Mouse (Mus musculus): ENCODE data around the gene Timp3. TPM values are rescaled to one million over a fixed set of nuclear protein-coding genes. Genes with fewer than 3 reads are reported as not detected.

The Timp3 gene
- polyA plus RNA-seq, 1 experiment from 2014 or later = 21.1 TPM

DNA sequence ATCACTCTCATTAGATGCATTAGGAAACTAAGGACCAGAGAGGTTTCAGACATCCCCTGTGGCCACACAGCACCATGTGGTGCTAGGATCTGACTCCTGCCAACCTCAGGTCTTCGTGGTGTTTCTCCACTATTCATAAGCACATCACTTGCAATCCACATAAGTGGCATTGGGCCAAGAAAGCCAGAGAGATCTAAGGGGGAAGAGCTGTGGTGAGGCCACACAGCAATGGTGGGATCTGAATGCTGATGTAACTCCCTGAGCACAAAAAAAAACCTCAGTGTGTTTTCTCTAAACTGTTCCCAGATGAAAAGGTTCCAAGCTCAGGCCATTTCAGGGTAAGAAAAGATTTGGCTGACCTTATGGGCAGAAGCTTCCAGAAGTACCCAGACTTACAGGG lies 36.3 kb downstream of the Timp3 start:
- no peak for DNase-seq (ENCODE audit: low spot score)
- no peaks in the 10 kb centered on the region; the same call in 1 of the 2 replicates for H3K4me1 ChIP-seq (replicated peaks; ENCODE audit: control insufficient read depth, insufficient read depth, low read length)
- no peak overlapping the region for H3K4me2 ChIP-seq (ENCODE audit: low read depth, low read length, severe bottlenecking)
- H3K4me3 ChIP-seq (ENCODE audit: low read depth, low read length) = no peak overlapping the region
- 73% methylated on average over 1 of the region's 1 CpGs for WGBS
- no peaks in the 10 kb centered on the region for H3K36me3 ChIP-seq (ENCODE audit: control insufficient read depth, insufficient read depth, low read length)
- no peak for ATAC-seq (replicated peaks; ENCODE audit: low FRiP score)
- H3K9ac ChIP-seq (ENCODE audit: low read length) = no peak overlapping the region
- no peaks in the 10 kb centered on the region for H3K27me3 ChIP-seq (ENCODE audit: control insufficient read depth, insufficient read depth, low read length)
- no peak overlapping the region for H3K27ac ChIP-seq (ENCODE audit: low read depth, low read length)
- no peaks in the 10 kb centered on the region for H3K9me3 ChIP-seq (ENCODE audit: control insufficient read depth, low read length)

DNA sequence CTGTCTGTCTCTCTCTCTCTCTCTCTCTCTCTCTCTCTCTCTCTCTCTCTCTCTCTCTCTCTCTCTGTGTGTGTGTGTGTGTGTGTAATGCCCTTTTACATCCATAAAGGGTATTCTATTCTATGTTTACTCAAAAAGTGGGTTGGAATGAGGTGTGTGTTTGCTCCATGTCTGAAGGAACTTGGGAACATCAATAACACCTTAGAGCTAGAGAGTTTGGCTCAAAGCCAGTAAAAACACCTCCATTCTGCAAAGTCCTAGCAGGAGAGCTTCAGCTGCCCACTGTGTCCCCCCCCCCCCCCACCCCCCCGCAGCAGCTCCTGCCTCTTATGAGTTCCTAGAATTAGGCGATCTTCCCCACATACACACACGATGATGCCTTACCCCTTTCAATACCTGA lies 37.1 kb downstream of the Timp3 start:
- H3K36me3 ChIP-seq (ENCODE audit: control insufficient read depth, insufficient read depth, low read length) = no peaks in the 10 kb centered on the region
- no peak for DNase-seq (ENCODE audit: low spot score)
- 32% methylated on average over 2 of the region's 3 CpGs for WGBS

DNA sequence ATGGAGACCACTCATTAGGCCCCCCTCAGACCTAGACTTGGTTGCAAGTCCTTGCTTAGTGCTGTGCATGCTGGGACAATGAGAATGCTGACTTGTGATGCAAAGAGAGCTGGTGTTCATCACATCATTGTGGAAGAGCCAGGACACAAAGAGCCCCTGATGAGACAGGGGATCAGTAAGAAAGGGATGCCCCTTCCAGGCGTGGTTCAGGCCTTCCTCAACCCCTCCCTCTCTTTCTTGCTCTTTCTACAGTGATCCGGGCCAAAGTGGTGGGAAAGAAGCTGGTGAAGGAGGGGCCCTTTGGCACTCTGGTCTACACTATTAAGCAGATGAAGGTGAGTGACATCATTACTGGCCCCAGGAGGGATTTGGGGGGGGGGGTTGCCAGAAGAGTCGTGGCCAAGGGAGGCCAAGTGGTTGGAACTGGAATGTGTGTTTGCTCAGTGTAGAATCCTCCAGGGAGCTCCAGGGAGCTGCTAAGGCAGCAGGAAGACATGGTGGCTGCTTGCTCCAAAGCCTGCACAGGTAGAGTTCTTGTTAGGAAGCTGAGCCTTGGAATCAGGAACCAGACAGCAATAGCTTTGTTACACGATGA lies 38.0 kb downstream of the Timp3 start:
- ATAC-seq (replicated peaks; ENCODE audit: low FRiP score) (no peak), DNase-seq (ENCODE audit: low spot score) (no peak)
- Histone ChIP-seq H3K27me3 (ENCODE audit: control insufficient read depth, insufficient read depth, low read length) (no peaks in the 10 kb centered on the region), H3K36me3 (ENCODE audit: control insufficient read depth, insufficient read depth, low read length) (no peaks in the 10 kb centered on the region), H3K4me1 (replicated peaks; ENCODE audit: control insufficient read depth, insufficient read depth, low read length) (0 out of 2 replicates have a peak, but pooled peaks cover 2% of the 10 kb centered on the region), H3K27ac (ENCODE audit: low read depth, low read length) (no peak overlapping the region), H3K9ac (ENCODE audit: low read length) (no peak overlapping the region), H3K4me3 (ENCODE audit: low read depth, low read length) (no peak overlapping the region), H3K9me3 (ENCODE audit: control insufficient read depth, low read length) (no peaks in the 10 kb centered on the region), H3K4me2 (ENCODE audit: low read depth, low read length, severe bottlenecking) (no peak overlapping the region)
- WGBS = 52% methylated on average over 4 of the region's 4 CpGs

More for the DNA sequence above, 37.1 kb downstream of the Timp3 start:
- H3K27me3 ChIP-seq (ENCODE audit: control insufficient read depth, insufficient read depth, low read length) = no peaks in the 10 kb centered on the region
- H3K4me1 ChIP-seq (replicated peaks; ENCODE audit: control insufficient read depth, insufficient read depth, low read length) = no peaks in the 10 kb centered on the region; the same call in 1 of the 2 replicates
- no peak for ATAC-seq (replicated peaks; ENCODE audit: low FRiP score)
- no peaks in the 10 kb centered on the region for H3K9me3 ChIP-seq (ENCODE audit: control insufficient read depth, low read length)
- no peak overlapping the region for H3K4me2 ChIP-seq (ENCODE audit: low read depth, low read length, severe bottlenecking)
- H3K27ac ChIP-seq (ENCODE audit: low read depth, low read length) = no peak overlapping the region
- no peak overlapping the region for H3K4me3 ChIP-seq (ENCODE audit: low read depth, low read length)
- no peak overlapping the region for H3K9ac ChIP-seq (ENCODE audit: low read length)

DNA sequence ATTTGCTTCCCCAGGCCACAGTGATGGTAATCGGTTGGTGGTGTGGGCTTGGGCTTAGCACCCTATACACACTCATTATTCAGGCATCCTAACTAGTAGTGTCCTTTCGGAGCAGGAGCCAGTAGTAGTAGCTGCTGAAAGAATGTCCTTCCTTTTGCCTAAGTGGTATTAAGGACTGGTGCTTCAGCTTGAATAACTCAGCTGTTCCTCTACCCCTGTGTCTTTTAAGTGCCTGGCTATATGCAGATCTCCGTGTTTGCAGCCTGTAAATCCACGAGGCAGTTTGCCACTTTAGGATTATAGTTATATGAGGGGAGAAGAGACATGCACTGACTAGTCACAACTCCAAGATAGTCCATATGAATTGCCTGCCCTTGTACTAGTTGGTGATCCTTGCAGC lies 38.9 kb downstream of the Timp3 start:
- Histone ChIP-seq H3K36me3 (ENCODE audit: control insufficient read depth, insufficient read depth, low read length) (no peaks in the 10 kb centered on the region), H3K9me3 (ENCODE audit: control insufficient read depth, low read length) (no peaks in the 10 kb centered on the region), H3K9ac (ENCODE audit: low read length) (no peak overlapping the region), H3K4me2 (ENCODE audit: low read depth, low read length, severe bottlenecking) (no peak overlapping the region), H3K27me3 (ENCODE audit: control insufficient read depth, insufficient read depth, low read length) (no peaks in the 10 kb centered on the region), H3K27ac (ENCODE audit: low read depth, low read length) (no peak overlapping the region), H3K4me3 (ENCODE audit: low read depth, low read length) (no peak overlapping the region), H3K4me1 (replicated peaks; ENCODE audit: control insufficient read depth, insufficient read depth, low read length) (0 out of 2 replicates have a peak, but pooled peaks cover 2% of the 10 kb centered on the region)
- no peak for DNase-seq (ENCODE audit: low spot score)
- WGBS = 81% methylated on average over 4 of the region's 4 CpGs
- no peak for ATAC-seq (replicated peaks; ENCODE audit: low FRiP score)

DNA sequence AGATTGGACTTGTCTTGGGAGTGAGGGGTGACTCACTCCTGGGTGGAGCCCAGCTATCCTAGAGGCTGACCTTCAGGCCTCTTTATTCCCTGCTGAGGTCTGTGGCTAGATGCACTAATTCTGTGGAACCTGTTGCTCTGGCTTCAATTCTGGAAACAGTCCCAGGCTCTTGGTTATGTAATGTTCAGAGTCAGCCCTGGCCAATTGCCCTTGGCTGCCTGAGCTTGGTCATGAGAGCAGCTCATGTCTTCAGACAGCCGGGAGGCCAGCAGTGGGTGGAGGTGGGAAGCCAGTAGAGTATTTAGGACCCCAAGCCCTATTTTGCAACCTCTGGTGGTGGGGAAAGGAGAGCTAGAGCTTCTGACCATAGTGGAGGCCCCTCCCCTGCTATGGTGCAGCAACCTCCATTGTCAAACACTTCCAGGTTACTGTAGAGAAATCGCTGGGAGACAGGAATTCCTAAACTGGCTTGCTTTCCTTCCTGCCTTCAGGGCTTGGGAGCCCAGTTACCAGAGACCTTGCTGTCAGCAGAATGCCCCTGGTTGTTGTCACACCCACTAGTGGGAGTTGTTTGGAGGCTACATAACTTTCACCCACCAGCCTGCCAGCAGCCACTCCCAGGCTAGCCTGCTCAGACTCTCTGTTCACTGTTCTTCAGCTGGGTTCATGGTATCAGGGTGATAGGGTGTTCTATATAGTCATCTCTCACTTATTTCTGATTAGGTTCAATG lies 39.6 kb downstream of the Timp3 start:
- no peak overlapping the region for H3K9ac ChIP-seq (ENCODE audit: low read length)
- 79% methylated on average over 2 of the region's 2 CpGs for WGBS
- H3K4me1 ChIP-seq (replicated peaks; ENCODE audit: control insufficient read depth, insufficient read depth, low read length) = 0 out of 2 replicates have a peak, but pooled peaks cover 2% of the 10 kb centered on the region
- no peak overlapping the region for H3K4me2 ChIP-seq (ENCODE audit: low read depth, low read length, severe bottlenecking)
- DNase-seq (ENCODE audit: low spot score) (no peak), ATAC-seq (replicated peaks; ENCODE audit: low FRiP score) (no peak)
- H3K9me3 ChIP-seq (ENCODE audit: control insufficient read depth, low read length) = no peaks in the 10 kb centered on the region
- H3K27me3 ChIP-seq (ENCODE audit: control insufficient read depth, insufficient read depth, low read length) = no peaks in the 10 kb centered on the region
- H3K27ac ChIP-seq (ENCODE audit: low read depth, low read length) = no peak overlapping the region
- H3K36me3 ChIP-seq (ENCODE audit: control insufficient read depth, insufficient read depth, low read length) = no peaks in the 10 kb centered on the region
- no peak overlapping the region for H3K4me3 ChIP-seq (ENCODE audit: low read depth, low read length)

DNA sequence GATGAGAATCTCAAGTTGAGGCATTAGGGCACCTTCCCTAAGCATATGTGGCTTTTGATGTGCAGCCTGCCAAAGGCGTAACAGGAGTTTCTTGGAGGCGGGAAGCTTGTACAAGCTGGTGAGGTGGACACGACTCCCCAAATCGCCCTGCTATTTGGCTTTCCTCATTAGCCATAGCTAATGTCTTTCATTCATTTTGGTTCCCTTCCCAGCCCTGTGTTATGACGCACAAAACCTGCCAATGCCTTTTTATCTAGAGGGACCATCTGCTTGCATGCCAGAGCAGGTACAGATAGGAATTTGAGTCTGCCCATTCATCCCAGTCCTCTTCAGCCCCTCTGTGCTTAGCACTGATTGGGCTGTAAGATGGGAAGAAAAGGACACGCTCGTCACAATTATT lies 40.2 kb downstream of the Timp3 start:
- Histone ChIP-seq H3K27me3 (ENCODE audit: control insufficient read depth, insufficient read depth, low read length) (no peaks in the 10 kb centered on the region), H3K9me3 (ENCODE audit: control insufficient read depth, low read length) (no peaks in the 10 kb centered on the region), H3K27ac (ENCODE audit: low read depth, low read length) (no peak overlapping the region), H3K4me2 (ENCODE audit: low read depth, low read length, severe bottlenecking) (no peak overlapping the region), H3K4me3 (ENCODE audit: low read depth, low read length) (no peak overlapping the region), H3K9ac (ENCODE audit: low read length) (no peak overlapping the region), H3K4me1 (replicated peaks; ENCODE audit: control insufficient read depth, insufficient read depth, low read length) (0 out of 2 replicates have a peak, but pooled peaks cover 2% of the 10 kb centered on the region), H3K36me3 (ENCODE audit: control insufficient read depth, insufficient read depth, low read length) (no peaks in the 10 kb centered on the region)
- ATAC-seq (replicated peaks; ENCODE audit: low FRiP score) = no peak
- 85% methylated on average over 7 of the region's 7 CpGs for WGBS
- no peak for DNase-seq (ENCODE audit: low spot score)

DNA sequence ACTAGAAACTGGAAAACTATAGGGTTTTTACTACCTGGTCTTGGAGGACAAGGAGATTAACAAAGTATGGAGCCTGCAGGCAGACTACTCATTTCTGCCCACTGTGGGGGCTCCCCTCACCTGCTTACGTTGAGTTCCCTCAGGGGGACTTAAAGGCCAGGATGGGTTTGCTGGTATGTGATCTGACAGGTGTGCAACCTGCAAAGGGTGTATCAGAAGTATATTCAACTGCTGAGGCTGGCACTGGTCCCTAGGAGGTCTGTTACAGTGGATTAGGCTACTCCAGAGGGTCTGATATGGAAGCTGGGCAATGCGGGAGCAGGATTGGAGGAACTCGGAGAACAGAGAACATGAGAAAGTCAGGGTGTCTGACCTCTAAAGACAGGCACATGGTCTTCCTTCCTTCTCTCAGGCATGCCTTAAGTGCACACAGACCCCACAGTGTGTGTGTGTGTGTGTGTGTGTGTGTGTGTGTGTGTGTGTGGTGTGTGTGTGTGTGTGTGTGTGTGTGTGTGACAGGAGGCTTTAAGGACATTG lies 40.9 kb downstream of the Timp3 start:
- Histone ChIP-seq H3K27ac (ENCODE audit: low read depth, low read length) (no peak overlapping the region), H3K4me1 (replicated peaks; ENCODE audit: control insufficient read depth, insufficient read depth, low read length) (0 out of 2 replicates have a peak, but pooled peaks cover 2% of the 10 kb centered on the region), H3K27me3 (ENCODE audit: control insufficient read depth, insufficient read depth, low read length) (no peaks in the 10 kb centered on the region), H3K36me3 (ENCODE audit: control insufficient read depth, insufficient read depth, low read length) (no peaks in the 10 kb centered on the region), H3K4me3 (ENCODE audit: low read depth, low read length) (no peak overlapping the region), H3K4me2 (ENCODE audit: low read depth, low read length, severe bottlenecking) (no peak overlapping the region), H3K9ac (ENCODE audit: low read length) (no peak overlapping the region), H3K9me3 (ENCODE audit: control insufficient read depth, low read length) (no peaks in the 10 kb centered on the region)
- DNase-seq (ENCODE audit: low spot score) = no peak
- ATAC-seq (replicated peaks; ENCODE audit: low FRiP score) = no peak
- WGBS = 81% methylated on average over 3 of the region's 3 CpGs

DNA sequence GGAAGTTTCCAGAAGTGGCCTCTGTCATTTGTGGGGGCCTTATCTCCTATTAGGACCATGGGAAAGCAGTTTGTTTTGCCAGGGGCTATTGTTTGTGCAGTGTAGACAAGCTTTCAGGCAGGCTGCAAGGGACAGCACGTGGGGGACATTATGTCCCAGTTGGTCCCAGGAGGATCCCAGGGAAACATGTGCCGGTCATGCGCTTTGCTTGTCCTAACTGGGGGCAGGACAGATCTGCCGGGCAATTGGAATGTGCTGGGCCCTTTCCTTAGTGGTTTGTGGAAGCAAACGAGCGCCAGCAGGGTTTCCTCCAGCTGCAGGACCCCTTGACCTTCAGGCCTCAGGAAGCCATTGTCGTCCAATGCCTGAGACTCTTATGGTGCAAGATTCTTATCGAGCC lies 41.4 kb downstream of the Timp3 start:
- H3K4me1 ChIP-seq (replicated peaks; ENCODE audit: control insufficient read depth, insufficient read depth, low read length) = 0 out of 2 replicates have a peak, but pooled peaks cover 2% of the 10 kb centered on the region
- H3K27me3 ChIP-seq (ENCODE audit: control insufficient read depth, insufficient read depth, low read length) = no peaks in the 10 kb centered on the region
- DNase-seq (ENCODE audit: low spot score) (no peak), ATAC-seq (replicated peaks; ENCODE audit: low FRiP score) (no peak)
- H3K4me2 ChIP-seq (ENCODE audit: low read depth, low read length, severe bottlenecking) = no peak overlapping the region
- H3K36me3 ChIP-seq (ENCODE audit: control insufficient read depth, insufficient read depth, low read length) = no peaks in the 10 kb centered on the region
- no peaks in the 10 kb centered on the region for H3K9me3 ChIP-seq (ENCODE audit: control insufficient read depth, low read length)
- H3K27ac ChIP-seq (ENCODE audit: low read depth, low read length) = no peak overlapping the region
- no peak overlapping the region for H3K9ac ChIP-seq (ENCODE audit: low read length)
- H3K4me3 ChIP-seq (ENCODE audit: low read depth, low read length) = no peak overlapping the region
- 33% methylated on average over 8 of the region's 8 CpGs for WGBS
